In genomic region chrX:12136261-12137101, GRCm38 (mm10) we compare ENCODE assay signal across 7 mouse cellular contexts. TPM values are rescaled to one million over a fixed set of nuclear protein-coding genes. Genes with fewer than 3 reads are reported as not detected.
DNase-seq lines count a peak whose midpoint lies in the region; ATAC-seq and TF ChIP-seq lines count a peak whose summit lies in the region.

No protein-coding gene starts in this region.

- no peak for TF ChIP-seq POLR2A in MEL (IDR thresholded peaks at IDR 0.05; ENCODE audit: control insufficient read depth in 1 of 2, insufficient read depth in 1 of 2, low read depth in 1 of 2, low read length in 2 of 2, poor library complexity in 1 of 2)

- peak overlapping the region; percentile 64 to 92 for H3K4me3 ChIP-seq in MEL (ENCODE audit: control insufficient read depth in 1 of 2, insufficient read depth in 1 of 2, low read depth in 2 of 2, low read length in 2 of 2)
- H3K4me3 ChIP-seq in forebrain, embryonic 14.5 days (ENCODE audit: low read depth, low read length) = peak overlapping the region; percentile 31
- H3K4me3 ChIP-seq in hindbrain, embryonic 16.5 days (ENCODE audit: low read length) = peak overlapping the region; percentile 44
- peak overlapping the region; percentile 46 for H3K4me3 ChIP-seq in liver, postnatal 0 days (ENCODE audit: low read depth, low read length)
- peak overlapping the region; percentile 34 for H3K4me3 ChIP-seq in neural tube, embryonic 14.5 days (ENCODE audit: low read depth, low read length)

- peak overlapping the region; percentile 85; the same call in 1 of the 2 replicates for H3K27ac ChIP-seq in MEL (ENCODE audit: control insufficient read depth, low read depth, low read length)
- H3K27ac ChIP-seq in forebrain, embryonic 14.5 days (ENCODE audit: low read depth, low read length) = peak overlapping the region; percentile 90
- peak overlapping the region; percentile 85 for H3K27ac ChIP-seq in hindbrain, embryonic 16.5 days (ENCODE audit: low read depth, low read length)
- peak overlapping the region; percentile 73 for H3K27ac ChIP-seq in liver, postnatal 0 days (ENCODE audit: low read depth)
- H3K27ac ChIP-seq in neural tube, embryonic 14.5 days (ENCODE audit: low read depth, low read length) = peak overlapping the region; percentile 89

- peaks cover 2% of the 10 kb centered on the region; the same call in 1 of the 2 replicates for H3K79me2 ChIP-seq in MEL (ENCODE audit: control insufficient read depth, insufficient read depth, low read length, poor library complexity)

- DNase-seq in CD4-positive helper T cell, adult 2 months (ENCODE audit: low read depth, low spot score) = peak; percentile 69
- peak; percentile 52 for DNase-seq in MEL (ENCODE audit: low read depth, low spot score)
- peak; percentile 48 for DNase-seq in forebrain, embryonic 14.5 days (ENCODE audit: low spot score)
- peak; percentile 46 for DNase-seq in liver, postnatal 0 days
- no peak for DNase-seq in layer of hippocampus, postnatal 14 days (ENCODE audit: low spot score in 2 of 2)

- H3K9me3 ChIP-seq in MEL (replicated peaks; ENCODE audit: insufficient read depth, low read length) = no peaks in the 10 kb centered on the region
- no peaks in the 10 kb centered on the region for H3K9me3 ChIP-seq in forebrain, embryonic 14.5 days (replicated peaks; ENCODE audit: control insufficient read depth, low read length)
- no peaks in the 10 kb centered on the region for H3K9me3 ChIP-seq in hindbrain, embryonic 16.5 days (ENCODE audit: control insufficient read depth, low read length)
- no peaks in the 10 kb centered on the region for H3K9me3 ChIP-seq in liver, postnatal 0 days (ENCODE audit: low read length)
- no peaks in the 10 kb centered on the region for H3K9me3 ChIP-seq in neural tube, embryonic 14.5 days (ENCODE audit: control insufficient read depth, low read length)

- TF ChIP-seq EP300 in MEL (IDR thresholded peaks at IDR 0.05; ENCODE audit: low read depth in 1 of 2, low read length in 2 of 2) = no peak
- no peak for TF ChIP-seq EP300 in liver, postnatal 0 days (IDR thresholded peaks at IDR 0.05; ENCODE audit: low read depth)

- 4% methylated on average over 48 of the region's 50 CpGs for WGBS in forebrain, embryonic 14.5 days
- 3% methylated on average over 50 of the region's 50 CpGs for WGBS in hindbrain, embryonic 16.5 days
- 4% methylated on average over 45 of the region's 50 CpGs for WGBS in liver, postnatal 0 days (ENCODE audit: insufficient replicate concordance)
- WGBS in neural tube, embryonic 14.5 days = 3% methylated on average over 50 of the region's 50 CpGs

- H3K27me3 ChIP-seq in MEL (ENCODE audit: control insufficient read depth in 1 of 2, insufficient read depth in 2 of 2, low read length in 2 of 2) = no peaks in the 10 kb centered on the region
- peaks cover 33% of the 10 kb centered on the region for H3K27me3 ChIP-seq in forebrain, embryonic 14.5 days (replicated peaks; ENCODE audit: control insufficient read depth, insufficient read depth, low read length)
- H3K27me3 ChIP-seq in hindbrain, embryonic 16.5 days (replicated peaks; ENCODE audit: control insufficient read depth, insufficient read depth, low read length) = peaks cover 31% of the 10 kb centered on the region
- H3K27me3 ChIP-seq in liver, postnatal 0 days (ENCODE audit: insufficient read depth, low read length) = peaks cover 53% of the 10 kb centered on the region
- H3K27me3 ChIP-seq in neural tube, embryonic 14.5 days (ENCODE audit: control insufficient read depth, insufficient read depth, low read length) = peaks cover 7% of the 10 kb centered on the region; the same call in 1 of the 2 replicates

- peak overlapping the region; percentile 70 for H3K4me2 ChIP-seq in forebrain, embryonic 14.5 days (ENCODE audit: low read length)
- peak overlapping the region; percentile 78 for H3K4me2 ChIP-seq in hindbrain, embryonic 16.5 days (ENCODE audit: low read length)
- peak overlapping the region; percentile 71 for H3K4me2 ChIP-seq in liver, postnatal 0 days (ENCODE audit: low read depth, low read length)
- peak overlapping the region; percentile 67 for H3K4me2 ChIP-seq in neural tube, embryonic 14.5 days (ENCODE audit: low read depth, low read length)

- no peak for TF ChIP-seq CTCF in MEL (IDR thresholded peaks at IDR 0.05 in 2 of 3, conservative IDR thresholded peaks at IDR 0.05 in 1 of 3; ENCODE audit: control insufficient read depth in 1 of 3, insufficient read depth in 1 of 3, low read depth in 2 of 3, low read length in 3 of 3, poor library complexity in 1 of 3, severe bottlenecking in 1 of 3)
- no peak for TF ChIP-seq CTCF in liver, postnatal 0 days (IDR thresholded peaks at IDR 0.05; ENCODE audit: low read depth)

- H3K36me3 ChIP-seq in MEL (ENCODE audit: control insufficient read depth in 1 of 2, insufficient read depth in 2 of 2, low read length in 2 of 2) = peaks cover 0 to 3% of the 10 kb centered on the region in 2 experiments; a peak in 1 of 4 replicates
- H3K36me3 ChIP-seq in forebrain, embryonic 14.5 days (ENCODE audit: control insufficient read depth, insufficient read depth, low read length) = no peaks in the 10 kb centered on the region
- no peaks in the 10 kb centered on the region for H3K36me3 ChIP-seq in hindbrain, embryonic 16.5 days (ENCODE audit: control insufficient read depth, insufficient read depth, low read length)
- H3K36me3 ChIP-seq in liver, postnatal 0 days (replicated peaks; ENCODE audit: insufficient read depth, low read length) = no peaks in the 10 kb centered on the region
- no peaks in the 10 kb centered on the region for H3K36me3 ChIP-seq in neural tube, embryonic 14.5 days (ENCODE audit: control insufficient read depth, insufficient read depth, low read length)

- TF ChIP-seq RAD21 in MEL (IDR thresholded peaks at IDR 0.05; ENCODE audit: low read depth, low read length) = no peak

- ATAC-seq in forebrain, embryonic 14.5 days = 0 out of 2 replicates have a peak, but pooled peaks have one; percentile 10
- ATAC-seq in hindbrain, embryonic 16.5 days = peak; percentile 44
- peak; percentile 26 for ATAC-seq in liver, postnatal 0 days
- ATAC-seq in neural tube, embryonic 14.5 days (ENCODE audit: low read depth) = 0 out of 2 replicates have a peak, but pooled peaks have one; percentile 17

- H3K9ac ChIP-seq in MEL (ENCODE audit: control insufficient read depth, low read depth, low read length, poor library complexity, severe bottlenecking) = peak overlapping the region; percentile 89
- peak overlapping the region; percentile 58 for H3K9ac ChIP-seq in forebrain, embryonic 14.5 days (ENCODE audit: low read length)
- peak overlapping the region; percentile 67 for H3K9ac ChIP-seq in hindbrain, embryonic 16.5 days (ENCODE audit: low read depth, low read length)
- H3K9ac ChIP-seq in liver, postnatal 0 days (replicated peaks) = peak overlapping the region; percentile 24
- peak overlapping the region; percentile 52 for H3K9ac ChIP-seq in neural tube, embryonic 14.5 days (replicated peaks; ENCODE audit: low read depth, low read length)

- peaks cover 0 to 12% of the 10 kb centered on the region in 2 experiments; a peak in 2 of 4 replicates for H3K4me1 ChIP-seq in MEL (ENCODE audit: control insufficient read depth in 1 of 2, insufficient read depth in 2 of 2, low read length in 2 of 2)
- H3K4me1 ChIP-seq in forebrain, embryonic 14.5 days (ENCODE audit: control insufficient read depth, insufficient read depth, low read length) = 0 out of 2 replicates have a peak, but pooled peaks cover 3% of the 10 kb centered on the region
- peaks cover 7% of the 10 kb centered on the region for H3K4me1 ChIP-seq in hindbrain, embryonic 16.5 days (ENCODE audit: control insufficient read depth, insufficient read depth, low read depth, low read length)
- H3K4me1 ChIP-seq in liver, postnatal 0 days (ENCODE audit: insufficient read depth) = 0 out of 2 replicates have a peak, but pooled peaks cover 7% of the 10 kb centered on the region
- H3K4me1 ChIP-seq in neural tube, embryonic 14.5 days (ENCODE audit: control insufficient read depth, insufficient read depth, low read length) = no peaks in the 10 kb centered on the region; the same call in 1 of the 2 replicates

TF ChIP-seq in MEL, 35 proteins besides CTCF, POLR2A, EP300 and RAD21 (continues in another document):
- no peak for TF ChIP-seq CHD1 (IDR thresholded peaks at IDR 0.05; ENCODE audit: low read depth, low read length)
- no peak for TF ChIP-seq NELFE (IDR thresholded peaks at IDR 0.05; ENCODE audit: low read depth, low read length)
- TF ChIP-seq MYB (IDR thresholded peaks at IDR 0.05; ENCODE audit: low read depth, low read length) = no peak
- no peak for TF ChIP-seq SIN3A (IDR thresholded peaks at IDR 0.05; ENCODE audit: low read length)
- TF ChIP-seq ZNF384 (IDR thresholded peaks at IDR 0.05; ENCODE audit: low read depth, low read length) = no peak
- no peak for TF ChIP-seq MEF2A (IDR thresholded peaks at IDR 0.05; ENCODE audit: extremely low read depth, insufficient replicate concordance, low read depth, low read length, poor library complexity, severe bottlenecking)
- TF ChIP-seq TCF12 (IDR thresholded peaks at IDR 0.05; ENCODE audit: low read depth, low read length) = no peak
- no peak for TF ChIP-seq UBTF (IDR thresholded peaks at IDR 0.05; ENCODE audit: borderline replicate concordance, insufficient read depth, low read depth, low read length)
- TF ChIP-seq KAT2A (conservative IDR thresholded peaks at IDR 0.05; ENCODE audit: low read depth, low read length) = no peak
- no peak; the same call in 1 of the 2 replicates for TF ChIP-seq JUND (IDR thresholded peaks at IDR 0.05; ENCODE audit: low read depth, low read length)
- no peak for TF ChIP-seq ZC3H11A (IDR thresholded peaks at IDR 0.05; ENCODE audit: low read depth, low read length)
- no peak for TF ChIP-seq MAX (IDR thresholded peaks at IDR 0.05; ENCODE audit: low read length)
- no peak for TF ChIP-seq USF1 (IDR thresholded peaks at IDR 0.05; ENCODE audit: low read depth, low read length)
- no peak for TF ChIP-seq RCOR1 (IDR thresholded peaks at IDR 0.05; ENCODE audit: low read depth, low read length)
- TF ChIP-seq USF2 (IDR thresholded peaks at IDR 0.05; ENCODE audit: borderline replicate concordance in 1 of 2, insufficient read depth in 1 of 2, low read depth in 1 of 2, low read length in 2 of 2) = no peak
- TF ChIP-seq SMC3 (IDR thresholded peaks at IDR 0.05; ENCODE audit: low read depth, low read length) = no peak
- no peak for TF ChIP-seq BHLHE40 (IDR thresholded peaks at IDR 0.05; ENCODE audit: borderline replicate concordance, low read depth, low read length)

RNA-seq across cellular contexts. Expression of gene Bcor, which starts 23.7 kb away (rescaled TPM):
- total RNA-seq in MEL (2012; rRNA removed) = 61.6 and 72.2 TPM in 2 replicates
- 10 to 100 TPM; 44.6 to 88.7 TPM for polyA plus RNA-seq in MEL (2012; ENCODE audit: insufficient read depth in 1 of 2, insufficient read length in 2 of 2, low read depth in 1 of 2, low replicate concordance in 2 of 2, missing spikeins in 1 of 2)
- 17.5 and 18.8 TPM in 2 replicates for polyA plus RNA-seq in forebrain, embryonic 14.5 days (2014; fragmentation: Nextera tagmentation; extraction: Ambion mirVana)
- polyA plus RNA-seq in hindbrain, embryonic 16.5 days (2015; fragmentation: Nextera tagmentation; extraction: Ambion mirVana) = 11.2 and 13.4 TPM in 2 replicates
- polyA plus RNA-seq in liver, postnatal 0 days (2015; fragmentation: Nextera tagmentation; extraction: Ambion mirVana) = 4.0 and 4.2 TPM in 2 replicates
- polyA plus RNA-seq in neural tube, embryonic 14.5 days (2014; fragmentation: Nextera tagmentation; extraction: Ambion mirVana) = 17.9 and 21.1 TPM in 2 replicates
- total RNA-seq in layer of hippocampus, postnatal 14 days (2021) = 10 to 100 TPM; 18.6 to 19.1 TPM

Comparison
In these comparisons a context has a peak if more than half of its experiments do, and no peak if none do; other contexts are left out.
1. DNase-seq: peak in CD4-positive helper T cell, adult 2 months (single experiment), MEL (single experiment), forebrain, embryonic 14.5 days (single experiment) and liver, postnatal 0 days (single experiment); none in layer of hippocampus, postnatal 14 days (0 of 2).
2. H3K9ac ChIP-seq: peak in every context shown above with its lines; median percentile 89 in MEL; 67 in hindbrain, embryonic 16.5 days; 58 in forebrain, embryonic 14.5 days; 52 in neural tube, embryonic 14.5 days; 24 in liver, postnatal 0 days.
3. Peak in every context shown above with its lines, with median percentiles within 50 percentile points of each other: H3K27ac ChIP-seq, H3K4me3 ChIP-seq, ATAC-seq and H3K4me2 ChIP-seq.